Mouse (Mus musculus) CH12.LX (cell line): ENCODE measurements around the gene Myo5a. TPM values are rescaled to one million over a fixed set of nuclear protein-coding genes. Genes with fewer than 3 reads are reported as not detected.
"Not testable (repeated sequence)": the region's sequence is repeated elsewhere in the genome, so short reads cannot be mapped to it uniquely, and the experiment has no call there.

Experiments
- DNase-seq: peaks from one replicate; pipeline ENCODE4 v3.0.0-alpha.2; 2013; ENCODE audit errors: extremely low read depth
- H3K27ac ChIP-seq: 2 replicates; pipeline ENCODE4 v1.5.1; 2012; ENCODE audit warnings: low read depth, mild to moderate bottlenecking, control low read depth, moderate library complexity; ENCODE audit not compliant: insufficient read depth
- H3K27me3 ChIP-seq: replicated peaks from 2 replicates; pipeline ENCODE3; 2012; ENCODE audit warnings: inconsistent platforms
- H3K36me3 ChIP-seq, 2 experiments: replicated peaks in 1 of 2; 2 replicates each; pipeline versions ENCODE3 to v1.6.1; 2012; ENCODE audit warnings: inconsistent platforms in 1 of 2, low read length in 1 of 2, mild to moderate bottlenecking in 1 of 2, mixed read lengths in 1 of 2, moderate library complexity in 1 of 2; ENCODE audit not compliant: control insufficient read depth in 1 of 2, insufficient read depth in 1 of 2
- H3K4me1 ChIP-seq, 2 experiments: 2 replicates each; pipeline ENCODE4 v1.6.1; 2012; ENCODE audit warnings: inconsistent platforms in 1 of 2, moderate library complexity in 1 of 2; ENCODE audit not compliant: insufficient read depth in 2 of 2, control insufficient read depth in 1 of 2
- H3K4me2 ChIP-seq: 2 replicates; pipeline ENCODE4 v1.6.1; 2012; ENCODE audit warnings: low read depth, mild to moderate bottlenecking, control low read depth; ENCODE audit not compliant: poor library complexity, insufficient read depth, severe bottlenecking
- H3K4me3 ChIP-seq, 3 experiments: fragments of 150-350 bp in 1 of 3; sonication (generic) in 1 of 3; replicated peaks in 1 of 3; 2 replicates each; pipeline versions ENCODE3 to v1.5.1; 2011 to 2012; ENCODE audit warnings: low read depth in 2 of 3, low read length in 2 of 3, mild to moderate bottlenecking in 2 of 3, moderate library complexity in 2 of 3, control low read depth in 1 of 3, improper control_type of control experiment in 1 of 3, inconsistent platforms in 1 of 3, mixed read lengths in 1 of 3; ENCODE audit not compliant: poor library complexity in 1 of 3
- H3K79me2 ChIP-seq: replicated peaks from 2 replicates; pipeline ENCODE4 v1.6.1; 2012; ENCODE audit warnings: mild to moderate bottlenecking, moderate library complexity; ENCODE audit not compliant: control insufficient read depth, poor library complexity, insufficient read depth, severe bottlenecking; ENCODE audit errors: extremely low read depth
- H3K9ac ChIP-seq: 2 replicates; pipeline ENCODE4 v1.6.1; 2012; ENCODE audit warnings: low read depth, mild to moderate bottlenecking, control low read depth, moderate library complexity; ENCODE audit not compliant: insufficient read depth
- H3K9me3 ChIP-seq: replicated peaks from 2 replicates; pipeline ENCODE3; 2012; ENCODE audit warnings: low read length, inconsistent platforms, mixed read lengths
- BHLHE40 ChIP-seq: IDR thresholded peaks from 2 replicates; pipeline ENCODE4 v1.6.1; 2011; ENCODE audit warnings: mild to moderate bottlenecking, low read depth, low read length, improper control_type of control experiment
- CTCF ChIP-seq, 2 experiments: IDR thresholded peaks in 1 of 2; conservative IDR thresholded peaks in 1 of 2; 2 replicates each; pipeline ENCODE4 v1.5.1; 2011 to 2012; ENCODE audit warnings: low read depth in 2 of 2, low read length in 2 of 2, improper control_type of control experiment in 1 of 2, inconsistent platforms in 1 of 2, mild to moderate bottlenecking in 1 of 2, moderate library complexity in 1 of 2
- E2F4 ChIP-seq: IDR thresholded peaks from 2 replicates; pipeline ENCODE4 v1.6.1; 2011; ENCODE audit warnings: low read depth, low read length, improper control_type of control experiment; ENCODE audit not compliant: insufficient replicate concordance
- ELF1 ChIP-seq: IDR thresholded peaks from 2 replicates; pipeline ENCODE4 v1.6.1; 2014; ENCODE audit warnings: low read depth, mild to moderate bottlenecking, inconsistent platforms, low read length, improper control_type of control experiment
- ETS1 ChIP-seq: conservative IDR thresholded peaks from 2 replicates; pipeline ENCODE4 v1.6.1; 2012; ENCODE audit warnings: low read depth, mild to moderate bottlenecking, inconsistent platforms, low read length, improper control_type of control experiment, moderate library complexity
- IRF4 ChIP-seq: IDR thresholded peaks from 2 replicates; pipeline ENCODE4 v1.6.1; 2014; ENCODE audit warnings: low read depth, mild to moderate bottlenecking, inconsistent platforms, low read length, improper control_type of control experiment
- KAT2A ChIP-seq: IDR thresholded peaks from 2 replicates; pipeline ENCODE4 v1.6.1; 2012; ENCODE audit warnings: low read length, improper control_type of control experiment, inconsistent platforms; ENCODE audit not compliant: insufficient replicate concordance
- MAFK ChIP-seq: IDR thresholded peaks from 2 replicates; pipeline ENCODE4 v1.6.1; 2011; ENCODE audit warnings: low read length, improper control_type of control experiment; ENCODE audit not compliant: insufficient replicate concordance
- MYC ChIP-seq: IDR thresholded peaks from 2 replicates; pipeline ENCODE4 v1.6.1; 2011; ENCODE audit warnings: low read depth, mild to moderate bottlenecking, improper control_type of control experiment, low read length
- NELFE ChIP-seq: IDR thresholded peaks from 2 replicates; pipeline ENCODE4 v1.6.1; 2011; ENCODE audit warnings: low read depth, low read length, improper control_type of control experiment
- PAX5 ChIP-seq: IDR thresholded peaks from 2 replicates; pipeline ENCODE4 v1.6.1; 2012; ENCODE audit warnings: low read length, inconsistent platforms, mixed read lengths
- POLR2A ChIP-seq: IDR thresholded peaks from 2 replicates; pipeline ENCODE4 v1.6.1; 2011; ENCODE audit warnings: low read depth, mild to moderate bottlenecking, improper control_type of control experiment, low read length
- POLR2AphosphoS2 ChIP-seq: IDR thresholded peaks from 2 replicates; pipeline ENCODE4 v1.6.1; 2011; ENCODE audit warnings: low read depth, low read length, improper control_type of control experiment
- RCOR1 ChIP-seq: conservative IDR thresholded peaks from 2 replicates; pipeline ENCODE4 v1.6.1; 2012; ENCODE audit warnings: low read depth, mild to moderate bottlenecking, inconsistent platforms, low read length, improper control_type of control experiment
- SIN3A ChIP-seq: IDR thresholded peaks from 2 replicates; pipeline ENCODE4 v1.6.1; 2012; ENCODE audit warnings: low read length, improper control_type of control experiment, inconsistent platforms
- SMC3 ChIP-seq: IDR thresholded peaks from 2 replicates; pipeline ENCODE4 v1.6.1; 2011; ENCODE audit warnings: low read depth, low read length, improper control_type of control experiment
- TCF12 ChIP-seq: IDR thresholded peaks from 2 replicates; pipeline ENCODE4 v1.6.1; 2014; ENCODE audit warnings: low read depth, mild to moderate bottlenecking, inconsistent platforms, low read length, improper control_type of control experiment
- UBTF ChIP-seq: IDR thresholded peaks from 2 replicates; pipeline ENCODE4 v1.6.1; 2012; ENCODE audit warnings: low read depth, mild to moderate bottlenecking, inconsistent platforms, low read length, improper control_type of control experiment, moderate library complexity
- ZC3H11A ChIP-seq: IDR thresholded peaks from 2 replicates; pipeline ENCODE4 v1.6.1; 2012; ENCODE audit warnings: low read depth, mild to moderate bottlenecking, inconsistent platforms, low read length, improper control_type of control experiment
- ZKSCAN1 ChIP-seq: IDR thresholded peaks from 2 replicates; pipeline ENCODE4 v1.6.1; 2012; ENCODE audit warnings: low read depth, inconsistent platforms, low read length, improper control_type of control experiment, borderline replicate concordance
- dilution Hi-C: fragments of 300-500 bp; cut with MboI; formaldehyde crosslinking; loops from 2 replicates; pipeline ENCODE4 v1.14.3; 2020; ENCODE audit warnings: low sequenced_read_pairs; ENCODE audit not compliant: extremely low pct_unique_long_range_greater_than_20kb, extremely low pct_ligation_motif_present
- in situ Hi-C: fragments of 300-500 bp; cut with MboI; formaldehyde crosslinking; loops from 3 replicates; pipeline ENCODE4 v1.14.3; 2019; ENCODE audit warnings: low sequenced_read_pairs, low pct_ligation_motif_present, low pct_unique_long_range_greater_than_20kb, mixed read lengths
- polyA plus RNA-seq: library from polyadenylated mRNA; unstranded; fragments of >175 nt; gene quantifications from 2 replicates; pipeline ENCODE4 v1.2.1, GENCODE M21; 2012; ENCODE audit warnings: low read depth; ENCODE audit not compliant: insufficient read length
- total RNA-seq, 2 experiments: library from RNA; depleted of rRNA; stranded (reverse); fragments of 300-350 nt in 1 of 2; fragments of >200 nt in 1 of 2; gene quantifications; 2 replicates each; pipeline ENCODE4 v1.2.3; 2012 to 2014

The Myo5a gene
- total and polyA plus RNA-seq, 3 experiments, result 55.0 to 107 (median 66.6) TPM

- in situ Hi-C loops, result no loop called here
- no peak overlapping the region for H3K27ac ChIP-seq
- H3K9me3 ChIP-seq, result no peaks in the 10 kb centered on the region
- H3K9ac ChIP-seq, result no peak overlapping the region
- H3K4me3 ChIP-seq, result no peak overlapping the region
- no peaks in the 10 kb centered on the region for H3K36me3 ChIP-seq
- TF ChIP-seq POLR2A (no peak), MAFK (no peak), NELFE (no peak), BHLHE40 (no peak), UBTF (no peak), CTCF (conservative IDR thresholded peaks at IDR 0.05 in 1 of 2, IDR thresholded peaks at IDR 0.05 in 1 of 2; ENCODE audit: low read depth in 2 of 2, low read length in 2 of 2) (no peak), SMC3 (no peak), E2F4 (no peak), MYC (no peak), ETS1 (no peak), ZKSCAN1 (no peak), KAT2A (no peak), RCOR1 (no peak), PAX5 (no peak), ELF1 (no peak), SIN3A (no peak), IRF4 (no peak), TCF12 (no peak), POLR2AphosphoS2 (no peak), ZC3H11A (no peak)
- no peak for DNase-seq
- no peak overlapping the region for H3K4me2 ChIP-seq
- no peaks in the 10 kb centered on the region for H3K79me2 ChIP-seq
- dilution Hi-C loops, result no loop called here
- H3K4me1 ChIP-seq, result peaks cover 11 to 27% of the 10 kb centered on the region in 2 experiments
- H3K27me3 ChIP-seq, result no peaks in the 10 kb centered on the region
These were observed 178.1 kb downstream of the Myo5a start for GRCm38 (mm10) chr9:75248874-75249273.

- H3K79me2 ChIP-seq, H3K9me3 ChIP-seq, DNase-seq, dilution Hi-C loops, H3K4me2 ChIP-seq, H3K4me3 ChIP-seq, H3K36me3 ChIP-seq, H3K27me3 ChIP-seq, H3K27ac ChIP-seq, in situ Hi-C loops, H3K9ac ChIP-seq: not testable (repeated sequence)
- peaks cover 18 to 35% of the 10 kb centered on the region in 2 experiments for H3K4me1 ChIP-seq
These were observed 182.3 kb downstream of the Myo5a start for GRCm38 (mm10) chr9:75253158-75253557.
